Mouse (Mus musculus) fibroblast of lung, adult 2 months (primary cell): Measurements from ENCODE around the gene Tmem239.

Source experiments
- DNase-seq: peaks from one replicate; pipeline ENCODE4 v3.0.0-alpha.2; 2011; ENCODE audit warnings: low read depth

Gene Tmem239

DNA sequence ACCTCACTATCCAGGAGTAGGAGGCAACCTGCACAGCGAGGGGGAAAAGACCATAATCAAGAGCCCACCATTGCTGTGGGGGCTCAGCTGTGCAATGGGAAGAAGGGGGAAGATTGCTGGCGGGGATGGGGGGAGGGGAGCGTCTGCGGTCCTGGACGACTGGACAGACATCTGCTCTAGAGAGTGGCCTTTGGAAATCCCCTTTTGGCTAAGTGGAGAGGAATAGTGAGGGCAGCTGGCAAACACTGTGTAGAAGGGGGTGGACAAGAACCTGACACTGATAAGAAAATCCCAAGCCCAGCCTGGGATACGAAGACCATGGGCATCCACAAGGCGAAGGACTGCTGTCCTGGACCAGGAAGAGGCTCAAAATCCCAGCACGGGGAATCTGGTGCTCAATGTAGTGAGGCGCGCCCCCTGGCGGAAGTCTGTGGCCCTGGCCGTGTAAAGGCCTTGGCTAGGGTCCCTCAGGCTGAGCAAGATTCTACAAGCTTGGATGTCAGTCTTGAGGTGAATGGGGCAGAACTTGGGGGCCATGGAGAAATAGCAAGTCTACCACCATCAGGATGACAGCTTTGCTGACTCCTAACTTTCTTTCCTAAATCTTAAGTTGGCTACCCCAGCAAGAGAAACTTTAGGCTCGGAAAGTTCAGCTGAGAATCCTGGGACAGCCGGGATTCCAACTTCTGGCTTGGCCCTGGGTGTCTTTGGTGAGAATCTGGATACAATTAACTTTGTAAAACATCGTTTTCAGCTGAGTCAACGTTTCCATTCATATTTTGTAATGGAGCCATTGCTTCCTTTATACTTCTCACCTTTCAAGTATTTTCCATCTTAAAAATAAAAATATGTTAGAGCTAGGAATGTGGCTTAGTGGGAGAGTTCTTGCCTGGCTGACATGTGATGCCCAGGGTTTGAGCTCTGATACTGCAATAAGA is 5.5 kb downstream of the Tmem239 start:
- DNase-seq: peak; percentile 69

DNA sequence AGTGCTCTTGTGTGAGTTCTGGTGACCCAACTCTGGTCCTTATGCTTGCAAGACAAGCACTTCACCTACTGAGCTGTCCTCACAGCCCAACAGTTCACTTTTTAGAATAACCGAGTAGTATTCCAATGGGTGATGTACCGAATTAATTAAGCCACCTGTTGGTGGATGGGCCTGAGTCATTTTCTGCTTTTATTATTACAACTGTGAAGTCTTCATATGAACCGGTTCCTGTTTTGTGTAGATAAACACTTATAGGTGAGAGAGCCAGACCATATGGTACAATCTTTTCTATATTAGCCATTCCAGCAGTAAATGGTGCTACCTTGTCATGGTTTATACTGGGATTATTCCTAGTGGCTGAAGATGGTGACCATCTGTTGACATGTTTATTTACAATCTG is 6.5 kb downstream of the Tmem239 start:
- DNase-seq: no peak

DNA sequence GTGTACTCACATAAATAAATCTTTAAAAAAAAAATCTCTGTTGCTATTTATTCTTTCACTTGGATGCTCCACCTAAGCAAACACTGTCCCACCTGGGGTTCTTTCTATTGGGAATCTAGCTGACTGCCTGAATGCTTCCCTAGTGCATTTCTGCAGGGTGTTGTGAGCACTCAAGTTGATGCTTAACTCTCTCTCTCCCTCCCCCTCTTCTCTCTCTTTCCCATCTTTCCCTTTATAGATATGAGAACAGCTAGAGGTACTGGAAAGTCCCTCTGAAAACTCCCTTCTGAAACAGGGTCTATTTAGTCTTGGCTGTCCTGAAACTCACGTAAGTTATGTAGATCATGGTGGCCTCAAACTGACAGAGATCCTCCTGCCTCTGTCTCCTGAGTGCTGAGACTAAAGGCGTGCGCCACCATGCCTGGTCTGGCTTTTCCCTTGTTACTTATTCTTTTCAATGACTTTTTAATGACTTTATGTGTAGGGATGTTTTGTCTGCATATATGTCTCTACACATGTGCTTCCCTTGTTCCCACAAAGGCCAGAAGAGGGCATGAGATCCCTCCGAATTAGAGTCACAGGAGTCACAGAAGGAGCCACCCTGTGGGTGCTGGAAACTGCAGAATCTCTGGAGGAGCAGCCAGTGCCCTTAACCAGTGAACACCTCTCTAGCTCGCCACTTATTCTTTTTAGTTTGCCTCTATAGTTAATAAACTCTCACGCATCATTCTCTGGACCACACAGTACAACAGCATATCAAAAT is 8.0 kb downstream of the Tmem239 start:
- no peak for DNase-seq

DNA sequence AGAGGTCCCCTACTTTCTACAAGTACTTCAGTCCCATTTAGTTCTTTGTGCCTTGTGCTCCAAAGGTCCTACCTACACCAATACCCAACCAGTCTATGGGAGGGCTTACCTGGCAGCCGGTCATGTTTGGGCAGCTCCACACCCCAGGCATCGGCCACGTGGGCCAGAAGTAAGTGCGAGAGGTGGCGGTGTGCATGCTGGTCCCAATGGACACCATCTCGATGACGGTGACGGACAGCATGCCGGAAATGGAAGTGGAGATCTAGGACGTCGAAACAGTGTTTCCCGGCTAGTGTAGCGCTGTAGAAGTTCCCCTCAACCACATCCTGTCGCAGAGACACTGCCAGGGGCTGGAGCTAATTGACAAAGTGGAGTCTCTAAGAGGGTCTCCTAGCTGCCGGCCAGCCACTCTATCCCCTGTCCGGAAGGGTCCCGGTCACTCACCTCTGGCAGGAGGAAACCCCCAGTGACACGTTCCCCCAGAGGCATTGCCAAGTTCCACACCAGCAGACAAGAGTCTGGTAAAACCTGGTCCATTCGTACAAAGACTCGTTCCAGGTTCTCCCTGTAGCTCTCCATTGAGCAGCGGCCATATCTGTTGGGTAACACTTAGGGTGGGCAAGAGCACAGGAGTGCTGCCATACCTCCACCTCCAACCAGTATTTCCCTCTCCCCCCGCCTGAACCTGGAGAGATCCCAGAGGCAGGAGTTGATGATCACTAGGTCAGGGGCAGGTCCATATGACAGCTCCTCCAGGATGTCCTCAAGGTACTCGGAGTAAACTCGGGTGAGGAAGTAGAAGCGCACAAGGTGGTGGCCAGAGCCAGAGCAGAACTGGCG is 15.7 kb downstream of the Tmem239 start:
- DNase-seq: no peak

DNA sequence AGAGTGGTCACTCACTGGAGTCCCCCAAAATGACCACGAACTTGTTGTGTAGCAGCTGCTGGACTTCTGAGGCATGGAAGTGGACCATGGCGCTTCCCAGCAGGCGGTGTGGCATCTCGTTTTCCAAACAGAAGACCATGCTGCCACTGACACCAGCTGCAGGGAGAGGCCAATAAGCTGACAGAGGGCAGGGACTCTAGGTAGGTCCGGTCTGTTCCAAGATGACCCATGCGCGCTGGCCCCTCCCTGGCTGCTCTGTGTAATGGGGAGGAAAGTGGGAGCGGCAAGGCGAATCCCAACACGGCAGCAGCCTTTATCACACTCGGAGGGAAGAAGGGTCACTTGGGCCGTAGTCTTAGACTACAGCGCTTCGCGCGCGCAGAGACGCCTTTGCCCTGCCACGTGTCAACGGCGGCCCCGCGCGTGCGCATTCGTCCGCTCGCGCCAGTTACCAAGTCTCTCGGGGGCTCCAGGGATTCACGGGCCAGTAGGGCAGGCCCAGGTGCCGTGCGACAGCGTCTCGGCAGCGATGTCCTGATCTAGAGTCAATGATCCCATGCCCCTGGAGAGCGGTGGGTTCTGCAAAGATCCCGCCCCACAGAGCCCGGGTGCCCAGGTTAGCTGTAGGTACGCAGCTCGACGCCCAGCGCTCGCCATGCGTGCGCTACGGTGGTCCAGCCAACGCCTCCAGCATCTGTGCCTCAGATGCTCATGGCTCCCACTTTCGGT is 17.3 kb downstream of the Tmem239 start:
- no peak for DNase-seq

DNA sequence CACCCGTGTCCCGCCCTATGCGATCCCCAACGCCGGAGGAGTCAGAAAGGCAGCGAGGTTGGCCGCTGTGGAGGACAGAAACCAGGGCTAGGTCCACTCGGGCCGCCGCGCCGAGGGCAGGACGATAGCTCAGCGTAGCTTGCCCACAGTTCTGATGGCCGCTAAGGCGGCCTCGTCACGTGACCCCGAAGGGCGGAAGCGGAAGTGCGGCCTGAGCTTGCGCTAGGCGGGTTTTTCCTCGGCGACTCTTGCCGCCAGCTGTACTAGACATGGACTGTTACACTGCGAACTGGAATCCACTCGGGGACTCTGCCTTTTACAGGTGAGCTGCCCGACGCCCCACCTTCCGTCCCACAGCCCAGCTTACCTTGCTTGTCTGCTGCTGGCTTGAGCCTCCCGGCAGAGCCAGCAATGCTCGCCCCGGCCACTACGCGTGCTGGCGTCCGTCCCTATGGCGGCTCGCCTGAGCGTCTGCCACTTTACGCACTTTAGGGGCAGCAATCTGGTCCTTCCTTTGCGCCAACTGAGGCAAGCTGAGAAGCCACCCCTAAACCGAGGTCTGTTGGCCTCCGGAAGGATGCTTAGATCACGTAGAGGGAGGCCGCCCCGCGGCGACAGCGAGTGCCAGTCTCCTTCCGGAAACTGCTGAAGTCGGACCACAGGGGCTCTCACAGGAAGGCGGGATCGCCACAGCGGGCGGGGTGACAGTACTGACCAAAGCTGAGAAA is 18.0 kb downstream of the Tmem239 start, which contains the start of the genes Vps16 and Pced1a:
TSS of gene Vps16 (plus strand) at position 214 of the 728 bp plus-strand sequence.
TSS of gene Pced1a (minus strand) at position 576 of the 728 bp plus-strand sequence.
- peak; percentile 65 for DNase-seq

DNA sequence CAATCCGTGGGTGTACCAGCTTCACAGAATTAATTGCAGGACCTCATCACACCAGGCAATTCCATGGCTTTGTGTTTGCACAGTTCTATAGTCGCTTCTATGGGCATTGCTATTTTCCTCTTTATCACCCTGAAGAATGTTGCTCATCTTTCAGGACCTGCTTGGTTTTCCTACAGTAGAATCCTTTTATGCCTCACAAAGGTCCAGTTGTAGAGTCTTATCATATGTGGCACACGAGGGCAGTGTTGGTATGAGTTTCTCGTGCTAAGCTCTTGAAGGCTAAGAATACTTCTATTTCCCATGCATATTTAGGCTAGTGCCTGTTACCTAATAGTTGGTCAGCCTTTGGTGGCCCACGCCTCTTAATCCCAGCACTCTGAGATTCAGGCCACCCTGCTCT is 18.8 kb downstream of the Tmem239 start:
- DNase-seq: no peak

DNA sequence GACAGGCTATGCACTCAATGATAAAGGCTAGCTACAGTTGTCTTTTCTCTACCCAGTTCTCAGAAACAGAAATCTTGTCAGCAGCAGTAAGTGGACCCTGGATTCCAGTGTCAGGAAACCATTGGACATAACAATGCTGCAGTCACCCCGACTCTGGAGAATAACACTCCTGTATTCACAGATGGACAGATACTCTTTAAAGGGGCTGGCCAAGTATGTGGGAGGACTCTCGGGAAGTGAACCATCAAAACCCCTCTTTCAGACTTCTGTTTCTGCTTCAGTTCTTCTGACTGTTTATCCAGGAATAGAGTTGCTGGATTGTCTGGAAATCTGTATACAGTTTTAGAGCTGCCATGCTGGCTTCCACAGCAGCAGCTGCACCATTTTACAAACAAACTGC is 23.6 kb downstream of the Tmem239 start:
- DNase-seq: no peak

DNA sequence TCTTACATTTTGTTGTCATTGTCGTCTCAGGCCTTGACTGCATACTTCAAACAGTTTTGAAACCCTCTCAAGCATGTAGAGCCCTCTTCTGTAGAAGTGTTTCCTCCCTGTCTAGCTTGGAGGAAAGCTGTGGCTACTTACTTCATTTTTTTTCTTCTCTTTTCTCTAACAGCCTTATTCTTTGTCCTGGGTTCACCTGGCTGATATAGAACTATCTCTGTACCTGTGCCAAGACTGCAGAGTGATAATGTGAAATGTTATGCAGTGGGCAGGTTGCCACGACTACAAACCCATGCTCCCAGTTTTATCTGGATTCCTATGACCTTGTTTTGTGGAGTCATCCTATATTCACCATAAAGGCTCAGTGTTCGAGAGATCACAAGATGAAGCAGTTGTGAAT is 24.2 kb downstream of the Tmem239 start:
- no peak for DNase-seq

DNA sequence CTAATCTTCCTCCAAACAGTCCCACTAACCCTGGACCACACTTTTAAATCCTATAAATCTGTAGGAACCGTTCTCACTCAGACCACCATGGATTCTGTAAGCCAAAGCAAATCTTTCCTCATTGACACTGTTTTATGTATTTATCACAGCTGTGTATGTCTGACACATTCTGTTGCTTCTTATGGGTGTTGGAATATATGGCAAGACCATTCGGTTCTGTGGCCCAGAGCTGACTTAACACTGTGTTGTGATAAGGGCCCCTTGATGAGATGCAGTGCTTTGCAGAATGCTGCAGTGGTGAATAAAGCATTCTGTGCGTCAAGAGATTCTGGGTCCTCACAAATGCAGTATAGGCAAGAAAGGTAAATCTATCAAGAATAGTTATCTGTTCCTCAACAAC is 25.9 kb downstream of the Tmem239 start:
- no peak for DNase-seq

DNA sequence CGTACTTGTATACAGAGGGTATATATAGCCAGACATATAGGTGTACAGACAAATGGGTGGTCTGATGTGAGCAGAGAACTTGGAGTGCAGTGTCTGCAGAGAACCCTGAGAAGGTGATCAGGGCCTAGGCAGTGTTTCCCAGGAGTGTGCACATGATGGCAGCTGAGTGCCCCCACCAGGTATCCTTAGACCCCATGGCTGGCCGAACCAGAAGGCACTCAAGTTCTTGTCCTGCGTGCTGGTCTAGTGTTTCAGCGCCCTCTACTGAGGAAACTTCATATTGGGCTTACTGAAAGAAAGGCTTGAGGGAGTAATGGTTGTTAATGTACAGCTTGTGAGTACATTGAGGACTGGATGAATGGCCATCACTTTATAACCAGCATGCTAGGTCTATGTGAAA is 26.9 kb downstream of the Tmem239 start:
- no peak for DNase-seq

DNA sequence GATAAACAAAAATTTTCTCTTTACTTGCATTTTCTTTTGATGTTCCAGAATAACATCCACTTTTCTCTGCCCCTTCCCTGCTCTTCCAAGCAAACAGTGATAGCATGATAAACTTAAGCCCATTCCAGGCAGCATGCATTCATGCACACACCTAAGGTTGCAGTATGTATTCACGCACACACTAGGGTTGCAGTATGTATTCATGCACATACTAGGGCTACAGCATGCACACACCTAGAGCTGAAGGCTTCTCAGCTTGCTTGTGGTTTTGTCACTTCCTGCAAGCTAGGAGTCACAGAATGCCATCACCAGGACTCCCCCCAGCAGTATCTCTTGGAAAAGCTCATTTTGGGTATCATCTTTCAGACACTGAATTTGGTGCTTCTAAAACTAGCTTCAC is 30.5 kb downstream of the Tmem239 start:
- DNase-seq: no peak

DNA sequence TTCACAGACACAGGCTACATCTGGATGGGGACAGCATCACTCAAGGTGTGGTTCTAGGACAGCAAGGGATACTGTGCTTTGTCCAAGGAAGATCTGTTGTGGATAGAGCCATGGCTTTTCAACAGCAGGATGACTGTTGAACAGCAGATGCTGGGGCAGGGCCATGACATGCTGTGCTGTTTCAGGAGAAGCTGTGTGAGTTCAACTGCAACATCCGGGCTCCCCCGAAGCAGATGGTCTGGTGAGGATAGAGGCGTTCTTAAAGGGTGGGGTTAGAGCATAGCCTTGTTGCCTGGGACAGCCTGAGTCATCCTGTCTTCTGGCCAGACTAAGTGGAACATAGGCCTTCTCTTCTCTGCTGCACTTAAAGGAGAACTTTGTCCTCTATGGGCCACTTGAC is 32.6 kb downstream of the Tmem239 start:
- no peak for DNase-seq

DNA sequence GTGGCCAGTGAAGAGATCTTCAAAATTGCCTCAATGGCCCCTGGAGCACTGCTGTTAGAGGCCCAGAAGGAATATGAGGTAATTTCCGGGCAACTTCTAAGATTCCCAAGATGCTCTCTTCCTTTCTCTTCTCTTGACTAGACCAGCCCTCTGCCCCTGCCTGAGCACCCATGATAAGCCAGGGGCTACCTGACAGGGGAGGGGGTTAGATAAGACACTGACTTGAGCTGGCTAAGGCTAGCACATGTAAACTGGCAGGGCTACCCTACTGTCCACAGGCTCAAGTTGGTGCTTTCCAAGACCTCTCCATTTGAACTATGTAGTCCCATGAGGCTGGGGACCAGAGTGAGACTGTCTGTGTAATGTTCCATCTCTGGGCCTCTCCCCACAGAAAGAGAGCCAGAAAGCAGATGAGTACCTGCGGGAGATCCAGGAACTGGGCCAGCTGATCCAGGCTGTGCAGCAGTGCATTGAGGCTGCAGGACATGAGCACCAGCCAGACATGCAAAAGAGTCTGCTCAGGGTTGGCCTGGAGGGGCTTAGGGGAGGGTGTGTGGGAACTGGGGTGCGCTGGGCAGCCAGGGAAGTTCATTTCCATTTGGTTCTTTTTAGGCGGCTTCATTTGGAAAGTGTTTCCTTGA is 33.7 kb downstream of the Tmem239 start:
- DNase-seq: no peak

DNA sequence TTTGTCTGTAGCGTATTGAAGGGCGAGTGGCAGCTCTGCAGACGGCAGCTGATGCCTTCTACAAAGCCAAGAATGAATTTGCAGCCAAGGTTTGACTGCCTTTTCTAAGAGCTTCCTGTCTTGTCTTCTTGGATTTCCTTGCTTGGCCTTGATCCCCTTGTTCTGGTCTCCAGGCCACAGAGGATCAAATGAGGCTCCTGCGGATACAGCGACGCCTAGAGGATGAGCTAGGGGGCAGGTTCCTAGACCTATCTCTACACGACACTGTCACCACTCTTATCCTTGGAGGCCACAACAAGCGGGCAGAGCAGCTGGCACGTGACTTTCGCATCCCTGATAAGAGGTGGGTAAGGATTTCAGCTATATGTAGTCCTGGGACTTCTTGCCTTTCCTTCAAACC is 35.9 kb downstream of the Tmem239 start:
- DNase-seq: no peak

DNA sequence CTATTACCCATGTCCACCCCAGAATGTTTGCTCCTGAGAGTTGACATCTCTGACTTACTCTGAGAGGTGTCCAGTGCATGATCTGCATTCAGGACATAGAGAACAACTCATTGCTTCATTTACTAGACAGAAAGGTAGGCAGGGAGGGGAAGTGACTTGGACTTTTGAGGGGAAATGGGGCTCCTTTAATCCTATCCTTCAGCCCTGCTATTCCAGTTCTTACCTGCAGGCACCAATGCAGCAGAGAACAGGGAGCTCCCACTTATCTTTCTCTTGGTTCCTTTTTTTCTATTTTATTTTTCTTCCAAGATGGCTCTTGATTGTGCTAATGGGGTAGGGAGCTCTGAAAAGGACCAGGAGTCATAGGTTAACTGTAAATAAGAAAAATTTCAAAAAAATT is 42.2 kb downstream of the Tmem239 start:
- no peak for DNase-seq

DNA sequence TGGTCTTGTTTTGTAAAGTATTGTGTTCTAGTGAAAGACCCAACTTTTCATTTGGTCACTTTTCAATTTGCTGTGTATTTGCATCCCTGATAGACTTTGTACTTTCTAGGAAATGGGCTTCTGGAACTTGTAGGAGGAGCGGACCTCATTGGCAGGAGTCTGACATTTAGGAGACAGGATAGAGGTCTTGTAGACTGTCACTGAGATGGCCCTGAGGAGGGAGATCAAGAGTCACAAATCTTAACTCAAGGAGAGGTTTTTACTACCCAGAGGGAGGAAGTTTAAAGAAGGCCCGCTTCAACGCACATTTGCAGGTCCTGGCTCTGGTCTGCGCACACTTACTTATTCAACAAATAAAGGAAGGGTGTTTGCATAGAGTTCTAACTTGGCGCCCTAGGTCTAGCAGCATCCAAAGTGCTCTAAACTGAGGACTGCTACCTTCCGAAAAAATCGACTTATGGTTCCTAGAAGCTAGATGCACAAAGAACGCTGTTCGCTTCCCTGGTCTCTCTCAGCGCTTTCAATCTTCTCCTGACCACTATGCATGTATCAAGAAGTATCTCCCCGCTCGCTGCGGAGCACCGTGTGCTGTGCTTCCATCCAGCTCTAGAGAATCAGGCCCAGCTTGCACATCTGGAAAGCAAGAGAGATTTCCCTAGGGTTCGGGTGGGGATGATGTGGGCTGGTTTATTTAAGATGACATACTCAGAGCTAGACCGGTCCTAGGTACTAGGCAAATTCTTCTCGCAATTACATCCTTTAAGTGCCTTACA is 42.9 kb downstream of the Tmem239 start:
- no peak for DNase-seq

DNA sequence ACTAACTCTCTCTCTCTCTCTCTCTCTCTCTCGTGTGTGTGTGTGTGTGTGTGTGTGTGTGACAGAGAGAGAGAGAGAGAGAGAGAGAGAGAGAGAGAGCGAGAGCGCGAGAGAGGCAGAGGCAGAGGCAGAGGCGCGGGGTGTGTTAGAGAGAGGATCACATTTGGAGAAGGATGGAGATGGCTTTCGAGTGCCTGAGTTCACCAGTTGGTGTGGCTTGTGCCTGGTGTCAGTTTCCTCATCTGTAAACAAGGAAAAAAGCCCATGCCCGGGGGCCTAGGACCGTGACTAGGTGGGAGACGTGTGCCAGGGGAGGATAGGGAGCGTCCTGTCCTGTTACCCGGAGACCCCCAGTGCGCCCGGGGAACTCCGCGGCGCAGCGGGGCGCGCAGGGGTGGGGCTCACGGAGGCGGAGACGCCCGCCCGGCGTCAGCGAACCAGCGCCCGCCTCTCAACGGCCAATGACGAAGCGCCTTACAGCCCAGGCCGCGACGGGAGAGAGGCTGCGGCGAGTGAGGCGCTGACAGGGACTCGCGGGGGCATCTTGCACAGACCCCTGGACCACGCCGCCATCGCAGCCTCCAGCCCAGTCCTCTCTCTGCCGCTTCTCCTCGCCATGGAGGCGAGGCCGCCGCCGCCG is 43.6 kb downstream of the Tmem239 start, which contains the start of gene Ptpra:
TSS of gene Ptpra (plus strand) at position 485 of the 640 bp plus-strand sequence.
- peak; percentile 52 for DNase-seq

DNA sequence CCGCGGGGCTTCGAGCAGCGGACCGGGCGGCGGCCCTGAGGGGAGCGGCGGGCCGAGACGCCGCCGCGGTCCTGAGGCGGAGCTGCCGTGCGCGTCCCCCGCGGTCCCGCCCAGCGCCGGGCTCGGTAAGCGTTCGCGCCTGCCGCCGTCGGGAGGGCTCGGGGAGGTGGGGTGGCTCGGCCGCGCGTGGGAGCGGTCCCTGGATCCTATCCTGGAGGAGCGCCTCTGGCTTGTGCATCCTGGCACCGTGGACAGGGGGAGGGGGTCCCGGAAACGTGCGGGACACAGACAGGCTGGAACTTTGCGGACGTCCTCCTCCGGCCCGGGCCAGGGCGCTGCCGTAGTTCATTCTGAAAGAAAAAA is 44.1 kb downstream of the Tmem239 start:
- no peak for DNase-seq
